Mouse (Mus musculus): ENCODE data around the gene Gm16223. TPM values are rescaled to one million over a fixed set of nuclear protein-coding genes. Genes with fewer than 3 reads are reported as not detected.

Gm16223 gene
- polyA plus RNA-seq (2015; fragmentation: Nextera tagmentation; extraction: Ambion mirVana) = not detected in 2 replicates

DNA sequence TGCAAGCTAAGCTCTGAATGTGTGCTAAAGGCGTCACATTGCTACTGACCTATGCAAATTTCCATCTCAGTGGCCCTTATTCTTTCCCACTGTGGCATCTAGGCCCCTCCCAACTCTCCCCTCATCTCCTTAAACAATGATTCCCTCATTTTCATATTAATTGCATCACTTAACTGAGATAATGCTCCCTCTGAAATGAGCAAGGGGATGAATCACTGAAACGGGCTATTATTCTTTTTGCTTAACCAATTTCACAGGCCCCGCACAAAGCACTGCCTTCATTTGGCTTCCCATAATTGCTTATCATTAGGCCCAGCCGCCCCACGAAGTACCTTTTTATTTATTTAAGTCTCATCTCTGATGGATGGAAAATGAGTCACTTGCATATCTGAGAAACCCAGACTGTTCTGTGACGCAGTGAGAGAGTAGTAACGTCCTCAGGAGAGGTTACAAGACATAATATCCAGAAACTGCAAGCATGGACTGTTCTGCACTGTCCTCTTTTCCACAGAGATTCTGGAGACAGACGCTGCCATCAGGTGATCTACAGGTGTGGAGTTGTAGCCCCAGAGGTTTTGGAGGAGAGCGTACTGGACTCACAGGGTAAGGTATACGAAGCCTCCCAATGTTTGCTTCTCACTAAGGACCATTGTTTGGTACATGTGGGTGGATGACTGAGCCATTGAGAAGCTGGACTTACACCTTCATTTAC, at the start of gene Gm16223:
Gene Gm16223 (plus strand): TSS at position 485 of the 712 bp plus-strand sequence.
- WGBS = 69% methylated on average over 10 of the region's 10 CpGs
- no peaks in the 10 kb centered on the region for H3K27me3 ChIP-seq (ENCODE audit: control insufficient read depth, insufficient read depth, low read depth, low read length)
- H3K9me3 ChIP-seq (ENCODE audit: control insufficient read depth, low read length) = no peaks in the 10 kb centered on the region
- H3K9ac ChIP-seq (ENCODE audit: low read length) = no peak within 1 kb of the TSS
- no peak within 1 kb of the TSS for H3K4me3 ChIP-seq (ENCODE audit: low read length)
- H3K27ac ChIP-seq (ENCODE audit: low read length) = no peak within 1 kb of the TSS
- no peak within 1 kb of the TSS for H3K4me2 ChIP-seq (ENCODE audit: low read depth, low read length)
- no peak for ATAC-seq (ENCODE audit: low read depth)
- no peaks in the 10 kb centered on the region for H3K4me1 ChIP-seq (replicated peaks; ENCODE audit: control insufficient read depth, insufficient read depth, low read length)
- no peaks in the 10 kb centered on the region for H3K36me3 ChIP-seq (ENCODE audit: control insufficient read depth, insufficient read depth, low read length)

- H3K27me3 ChIP-seq (ENCODE audit: control insufficient read depth, insufficient read depth, low read depth, low read length) = no peaks in the 10 kb centered on the region
- no peak overlapping the region for H3K27ac ChIP-seq (ENCODE audit: low read length)
- H3K4me3 ChIP-seq (ENCODE audit: low read length) = no peak overlapping the region
- no peak overlapping the region for H3K4me2 ChIP-seq (ENCODE audit: low read depth, low read length)
- H3K36me3 ChIP-seq (ENCODE audit: control insufficient read depth, insufficient read depth, low read length) = no peaks in the 10 kb centered on the region
- H3K9ac ChIP-seq (ENCODE audit: low read length) = no peak overlapping the region
- H3K9me3 ChIP-seq (ENCODE audit: control insufficient read depth, low read length) = no peaks in the 10 kb centered on the region
- ATAC-seq (ENCODE audit: low read depth) = no peak
- 66% methylated on average over 3 of the region's 3 CpGs for WGBS
- H3K4me1 ChIP-seq (replicated peaks; ENCODE audit: control insufficient read depth, insufficient read depth, low read length) = no peaks in the 10 kb centered on the region
Measured at GRCm38 (mm10) chr5:42022029-42022428, 45.7 kb upstream of the Gm16223 start.

- no peak overlapping the region for H3K4me2 ChIP-seq (ENCODE audit: low read depth, low read length)
- H3K4me1 ChIP-seq (replicated peaks; ENCODE audit: control insufficient read depth, insufficient read depth, low read length) = no peaks in the 10 kb centered on the region
- H3K9me3 ChIP-seq (ENCODE audit: control insufficient read depth, low read length) = no peaks in the 10 kb centered on the region
- H3K9ac ChIP-seq (ENCODE audit: low read length) = no peak overlapping the region
- no peaks in the 10 kb centered on the region for H3K36me3 ChIP-seq (ENCODE audit: control insufficient read depth, insufficient read depth, low read length)
- H3K27me3 ChIP-seq (ENCODE audit: control insufficient read depth, insufficient read depth, low read depth, low read length) = no peaks in the 10 kb centered on the region
- WGBS = 59% methylated on average over 1 of the region's 1 CpGs
- H3K4me3 ChIP-seq (ENCODE audit: low read length) = no peak overlapping the region
- H3K27ac ChIP-seq (ENCODE audit: low read length) = no peak overlapping the region
- ATAC-seq (ENCODE audit: low read depth) = no peak
Measured at GRCm38 (mm10) chr5:42023521-42023920, 44.2 kb upstream of the Gm16223 start.

DNA sequence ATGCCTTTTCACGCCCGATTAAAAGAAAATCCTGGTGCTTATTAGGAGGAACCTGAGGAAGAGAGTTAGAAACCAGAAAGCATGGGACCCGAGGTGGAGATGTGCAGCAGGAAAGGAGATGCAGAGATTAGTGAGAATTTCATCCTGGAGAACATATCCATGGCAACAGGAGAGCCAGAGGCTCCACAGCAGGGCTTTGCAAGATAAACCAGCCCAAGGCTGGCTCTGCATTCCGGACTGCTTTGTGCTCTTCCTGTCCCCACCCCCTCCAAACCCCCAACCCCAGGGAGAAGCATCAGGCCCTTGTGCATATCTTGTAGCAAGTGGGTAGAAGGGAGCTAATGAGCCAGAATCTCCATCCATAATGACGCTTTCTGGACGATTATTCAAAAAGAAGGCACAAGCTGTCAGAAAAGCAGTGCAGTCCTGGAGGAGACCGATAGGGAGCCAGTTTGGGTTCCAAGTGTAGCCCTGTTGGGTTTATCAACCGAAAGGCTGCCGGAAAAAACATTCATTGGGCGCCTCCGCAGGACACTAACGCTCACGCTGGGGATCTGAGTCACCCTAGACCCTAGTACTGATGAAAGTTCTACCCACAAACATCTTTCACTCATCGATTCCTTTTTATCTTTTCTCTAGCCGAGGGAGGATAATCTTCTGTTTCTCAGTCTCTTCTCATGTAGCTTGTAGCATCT, 31.2 kb upstream of the Gm16223 start:
- no peak overlapping the region for H3K9ac ChIP-seq (ENCODE audit: low read length)
- no peaks in the 10 kb centered on the region for H3K36me3 ChIP-seq (ENCODE audit: control insufficient read depth, insufficient read depth, low read length)
- no peak overlapping the region for H3K4me2 ChIP-seq (ENCODE audit: low read depth, low read length)
- H3K9me3 ChIP-seq (ENCODE audit: control insufficient read depth, low read length) = no peaks in the 10 kb centered on the region
- no peak for ATAC-seq (ENCODE audit: low read depth)
- H3K27ac ChIP-seq (ENCODE audit: low read length) = no peak overlapping the region
- H3K4me3 ChIP-seq (ENCODE audit: low read length) = no peak overlapping the region
- WGBS = 64% methylated on average over 15 of the region's 15 CpGs
- no peaks in the 10 kb centered on the region for H3K27me3 ChIP-seq (ENCODE audit: control insufficient read depth, insufficient read depth, low read depth, low read length)
- no peaks in the 10 kb centered on the region for H3K4me1 ChIP-seq (replicated peaks; ENCODE audit: control insufficient read depth, insufficient read depth, low read length)

DNA sequence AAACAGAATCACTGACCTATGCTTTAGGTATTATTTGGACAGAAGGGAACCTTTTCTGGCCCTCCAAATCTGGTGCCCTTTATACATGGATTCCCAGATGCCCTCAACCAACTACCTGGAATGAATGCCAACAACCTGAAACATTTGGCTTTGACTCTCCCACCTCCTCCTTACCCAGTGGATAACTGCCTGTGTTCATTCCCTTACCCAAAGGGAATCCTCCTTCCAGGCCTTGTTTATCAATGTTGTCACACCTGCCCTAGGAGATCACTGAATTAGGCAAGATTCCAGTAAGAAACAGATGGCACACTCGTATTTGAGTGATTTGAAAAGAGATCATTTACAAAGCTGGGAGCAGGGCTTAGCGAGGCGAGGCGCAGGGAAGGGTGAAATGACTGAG, 13.1 kb upstream of the Gm16223 start:
- Histone ChIP-seq H3K4me3 (ENCODE audit: low read length) (no peak overlapping the region), H3K9me3 (ENCODE audit: control insufficient read depth, low read length) (no peaks in the 10 kb centered on the region), H3K36me3 (ENCODE audit: control insufficient read depth, insufficient read depth, low read length) (no peaks in the 10 kb centered on the region), H3K9ac (ENCODE audit: low read length) (no peak overlapping the region), H3K4me1 (replicated peaks; ENCODE audit: control insufficient read depth, insufficient read depth, low read length) (no peaks in the 10 kb centered on the region), H3K27me3 (ENCODE audit: control insufficient read depth, insufficient read depth, low read depth, low read length) (no peaks in the 10 kb centered on the region), H3K27ac (ENCODE audit: low read length) (no peak overlapping the region), H3K4me2 (ENCODE audit: low read depth, low read length) (no peak overlapping the region)
- WGBS = 76% methylated on average over 4 of the region's 4 CpGs
- ATAC-seq (ENCODE audit: low read depth) = no peak

DNA sequence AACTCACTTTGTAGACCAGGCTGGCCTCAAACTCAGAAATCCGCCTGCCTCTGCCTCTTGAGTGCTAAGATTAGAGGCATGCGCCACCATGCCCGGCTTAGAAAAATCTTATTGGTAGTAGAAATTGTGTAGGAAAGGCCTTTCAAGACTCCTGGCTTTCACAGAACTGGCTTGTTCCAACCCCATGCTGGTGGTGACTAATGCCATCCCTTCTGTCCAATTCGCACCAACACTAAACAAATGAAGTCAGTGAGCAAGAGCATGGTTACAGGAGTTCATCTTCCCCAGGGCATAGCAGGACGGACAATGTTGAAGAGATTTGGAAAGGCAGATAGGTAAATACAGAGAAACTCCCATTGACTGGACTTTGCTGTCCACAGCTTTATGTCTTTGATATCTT, 12.6 kb upstream of the Gm16223 start:
- no peak overlapping the region for H3K27ac ChIP-seq (ENCODE audit: low read length)
- H3K36me3 ChIP-seq (ENCODE audit: control insufficient read depth, insufficient read depth, low read length) = no peaks in the 10 kb centered on the region
- H3K27me3 ChIP-seq (ENCODE audit: control insufficient read depth, insufficient read depth, low read depth, low read length) = no peaks in the 10 kb centered on the region
- no peak overlapping the region for H3K4me3 ChIP-seq (ENCODE audit: low read length)
- 83% methylated on average over 5 of the region's 5 CpGs for WGBS
- H3K9ac ChIP-seq (ENCODE audit: low read length) = no peak overlapping the region
- ATAC-seq (ENCODE audit: low read depth) = no peak
- H3K4me2 ChIP-seq (ENCODE audit: low read depth, low read length) = no peak overlapping the region
- H3K4me1 ChIP-seq (replicated peaks; ENCODE audit: control insufficient read depth, insufficient read depth, low read length) = no peaks in the 10 kb centered on the region
- H3K9me3 ChIP-seq (ENCODE audit: control insufficient read depth, low read length) = no peaks in the 10 kb centered on the region

DNA sequence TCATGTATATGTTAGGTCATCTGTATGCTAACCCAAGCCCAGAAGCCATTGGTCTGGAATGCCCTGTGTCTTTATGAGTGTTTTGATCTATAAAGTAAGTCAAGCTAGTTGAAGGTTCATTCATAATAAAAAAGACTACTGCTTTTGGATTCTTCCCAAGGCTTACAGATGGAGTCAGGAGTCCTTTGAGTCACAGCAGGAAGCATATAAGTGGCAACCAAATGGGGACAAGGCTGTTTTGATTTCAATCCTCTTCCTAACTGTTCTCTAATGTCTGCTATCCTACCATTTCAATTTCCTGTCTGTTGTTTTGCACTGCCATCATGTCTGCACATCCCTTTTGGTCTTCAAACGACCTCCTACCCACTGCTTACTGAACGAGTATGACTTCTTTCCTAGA, 2.7 kb upstream of the Gm16223 start:
- 50% methylated on average over 2 of the region's 2 CpGs for WGBS
- Histone ChIP-seq H3K27me3 (ENCODE audit: control insufficient read depth, insufficient read depth, low read depth, low read length) (no peaks in the 10 kb centered on the region), H3K4me3 (ENCODE audit: low read length) (no peak overlapping the region), H3K4me2 (ENCODE audit: low read depth, low read length) (no peak overlapping the region), H3K4me1 (replicated peaks; ENCODE audit: control insufficient read depth, insufficient read depth, low read length) (no peaks in the 10 kb centered on the region), H3K36me3 (ENCODE audit: control insufficient read depth, insufficient read depth, low read length) (no peaks in the 10 kb centered on the region), H3K27ac (ENCODE audit: low read length) (no peak overlapping the region), H3K9ac (ENCODE audit: low read length) (no peak overlapping the region), H3K9me3 (ENCODE audit: control insufficient read depth, low read length) (no peaks in the 10 kb centered on the region)
- ATAC-seq (ENCODE audit: low read depth) = no peak

DNA sequence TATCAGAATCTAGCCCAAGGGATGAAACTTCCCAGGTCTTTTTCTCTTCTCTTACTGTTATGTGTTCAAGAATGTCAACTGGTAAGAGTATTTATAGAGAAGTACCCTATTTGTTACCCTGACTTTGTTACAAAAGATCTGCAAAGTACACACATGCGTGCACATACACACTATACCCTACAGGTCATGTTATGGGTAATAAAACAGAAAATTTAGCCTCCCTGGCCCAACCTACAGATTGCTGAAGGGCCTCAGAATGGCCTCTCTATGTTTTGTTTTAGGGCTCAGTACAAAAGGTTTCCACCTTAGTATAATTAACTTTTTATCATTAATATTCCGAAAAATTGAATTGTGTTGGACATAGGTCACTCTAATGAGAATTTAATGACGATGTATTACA, 685 bp upstream of the Gm16223 start:
- Histone ChIP-seq H3K36me3 (ENCODE audit: control insufficient read depth, insufficient read depth, low read length) (no peaks in the 10 kb centered on the region), H3K27me3 (ENCODE audit: control insufficient read depth, insufficient read depth, low read depth, low read length) (no peaks in the 10 kb centered on the region), H3K9me3 (ENCODE audit: control insufficient read depth, low read length) (no peaks in the 10 kb centered on the region), H3K4me2 (ENCODE audit: low read depth, low read length) (no peak overlapping the region), H3K27ac (ENCODE audit: low read length) (no peak overlapping the region), H3K4me3 (ENCODE audit: low read length) (no peak overlapping the region), H3K9ac (ENCODE audit: low read length) (no peak overlapping the region), H3K4me1 (replicated peaks; ENCODE audit: control insufficient read depth, insufficient read depth, low read length) (no peaks in the 10 kb centered on the region)
- 77% methylated on average over 3 of the region's 3 CpGs for WGBS
- ATAC-seq (ENCODE audit: low read depth) = no peak

- Histone ChIP-seq H3K36me3 (ENCODE audit: control insufficient read depth, insufficient read depth, low read length) (no peaks in the 10 kb centered on the region), H3K9me3 (ENCODE audit: control insufficient read depth, low read length) (no peaks in the 10 kb centered on the region), H3K4me2 (ENCODE audit: low read depth, low read length) (no peak overlapping the region), H3K27ac (ENCODE audit: low read length) (no peak overlapping the region), H3K4me1 (replicated peaks; ENCODE audit: control insufficient read depth, insufficient read depth, low read length) (no peaks in the 10 kb centered on the region), H3K9ac (ENCODE audit: low read length) (no peak overlapping the region), H3K27me3 (ENCODE audit: control insufficient read depth, insufficient read depth, low read depth, low read length) (no peaks in the 10 kb centered on the region), H3K4me3 (ENCODE audit: low read length) (no peak overlapping the region)
- 27% methylated on average over 1 of the region's 1 CpGs for WGBS
- ATAC-seq (ENCODE audit: low read depth) = no peak
Measured at GRCm38 (mm10) chr5:42068188-42068579, 424 bp downstream of the Gm16223 start.

Measured in lung, embryonic 16.5 days (tissue).